Mouse (Mus musculus) heart, embryonic 16.5 days (tissue): ENCODE measurements at regions not wholly inside any gene's neighbourhood (a gene's known extent, or its start where the extent isn't known, plus 50 kb on each side); places are given as distances from the start of the nearest gene placed in this dataset.
A peak's percentile ranks its signal among the peaks of the same experiment; 100 is the strongest.

Experiments
- ATAC-seq: fragments of 200-750 bp; cut with Nextera tagmentation; replicated peaks from 2 replicates; pipeline ENCODE4 v1.8.0; 2017; ENCODE audit warnings: moderate number of reproducible peaks; ENCODE audit not compliant: insufficient read depth, low FRiP score; ENCODE audit errors: extremely low read depth
- H3K27ac ChIP-seq: fragments of 300-500 bp; sonication (generic); 2 replicates; pipeline ENCODE4 v1.5.1; 2014; ENCODE audit warnings: mild to moderate bottlenecking, low read length, control low read depth, moderate library complexity
- H3K27me3 ChIP-seq: fragments of 300-500 bp; sonication (generic); 2 replicates; pipeline ENCODE4 v1.6.1; 2014; ENCODE audit warnings: low read length, mixed read lengths; ENCODE audit not compliant: control insufficient read depth, insufficient read depth
- H3K36me3 ChIP-seq: fragments of 300-500 bp; sonication (generic); 2 replicates; pipeline ENCODE4 v1.6.1; 2014; ENCODE audit not compliant: control insufficient read depth, insufficient read depth
- H3K4me1 ChIP-seq: fragments of 300-500 bp; sonication (generic); 2 replicates; pipeline ENCODE4 v1.6.1; 2014; ENCODE audit warnings: low read length, mixed read lengths; ENCODE audit not compliant: control insufficient read depth, insufficient read depth
- H3K4me2 ChIP-seq: fragments of 300-500 bp; sonication (generic); 2 replicates; pipeline ENCODE4 v1.6.1; 2014; ENCODE audit warnings: low read depth, mild to moderate bottlenecking, control low read depth, low read length
- H3K4me3 ChIP-seq: fragments of 300-500 bp; sonication (generic); 2 replicates; pipeline ENCODE4 v1.5.1; 2014; ENCODE audit warnings: mild to moderate bottlenecking, control low read depth, low read length
- H3K9ac ChIP-seq: fragments of 300-500 bp; sonication (generic); 2 replicates; pipeline ENCODE4 v1.6.1; 2014; ENCODE audit warnings: low read length, control low read depth
- H3K9me3 ChIP-seq: fragments of 300-500 bp; sonication (generic); replicated peaks from 2 replicates; pipeline ENCODE4 v1.6.1; 2016; ENCODE audit warnings: low read length; ENCODE audit not compliant: control insufficient read depth
- WGBS: fragments of 180-500 bp; shearing (Covaris S2); extraction: QIAGEN DNeasy Blood & Tissue Kit; methylation state at CpG from one replicate; pipeline ENCODE4 v1.1.7; 2014; 5-methylcytosine and 5-hydroxymethylcytosine counted together

DNA sequence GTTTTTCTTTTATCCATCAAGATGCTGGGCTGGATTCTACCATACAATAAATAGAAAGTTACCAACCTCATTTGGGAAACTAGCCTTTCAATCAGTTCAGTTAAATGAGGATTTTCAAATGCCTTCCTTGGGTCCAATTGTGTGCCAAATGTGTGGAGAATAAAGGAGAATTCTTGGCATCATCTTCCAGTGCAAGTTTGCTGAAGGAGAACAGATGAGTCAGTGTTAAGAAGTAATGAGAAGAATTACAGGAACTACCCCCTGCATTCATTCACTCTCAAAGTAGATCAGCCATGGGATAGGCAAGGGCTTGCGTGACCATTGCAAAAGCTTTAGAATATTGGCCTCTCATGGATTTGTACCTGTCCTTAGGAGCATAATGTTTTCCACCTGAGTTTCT, 193.4 kb upstream of the Man1a start:
- no peak for ATAC-seq
- Histone ChIP-seq H3K27ac (no peak overlapping the region), H3K4me2 (no peak overlapping the region), H3K36me3 (no peaks in the 10 kb centered on the region), H3K9ac (no peak overlapping the region), H3K4me3 (no peak overlapping the region), H3K9me3 (no peaks in the 10 kb centered on the region), H3K27me3 (no peaks in the 10 kb centered on the region), H3K4me1 (no peaks in the 10 kb centered on the region)
- 97% methylated on average over 1 of the region's 1 CpGs for WGBS

DNA sequence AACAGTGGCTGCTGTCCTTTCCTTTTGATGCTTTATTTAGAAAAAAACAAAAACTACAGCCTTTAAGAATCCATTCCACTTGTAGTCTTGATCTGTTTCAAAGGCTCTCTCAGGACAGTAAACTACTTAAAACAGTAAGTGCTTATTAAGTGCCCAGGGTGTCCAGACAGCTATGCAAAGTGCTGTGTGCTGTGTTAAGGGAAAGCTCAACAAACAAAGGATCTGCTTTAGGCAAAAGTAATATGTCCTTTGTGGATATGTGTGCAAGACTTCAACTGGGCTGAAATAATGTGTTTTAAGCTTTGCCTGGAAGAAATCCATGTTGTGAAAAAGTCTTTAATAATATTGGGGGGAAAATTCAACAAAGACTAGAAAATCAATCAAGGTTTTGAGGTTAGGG, 192.9 kb upstream of the Man1a start:
- no peaks in the 10 kb centered on the region for H3K4me1 ChIP-seq
- no peaks in the 10 kb centered on the region for H3K27me3 ChIP-seq
- no peak overlapping the region for H3K4me3 ChIP-seq
- no peak overlapping the region for H3K4me2 ChIP-seq
- no peak overlapping the region for H3K27ac ChIP-seq
- no peak overlapping the region for H3K9ac ChIP-seq
- ATAC-seq = no peak
- no peaks in the 10 kb centered on the region for H3K36me3 ChIP-seq
- H3K9me3 ChIP-seq = no peaks in the 10 kb centered on the region

DNA sequence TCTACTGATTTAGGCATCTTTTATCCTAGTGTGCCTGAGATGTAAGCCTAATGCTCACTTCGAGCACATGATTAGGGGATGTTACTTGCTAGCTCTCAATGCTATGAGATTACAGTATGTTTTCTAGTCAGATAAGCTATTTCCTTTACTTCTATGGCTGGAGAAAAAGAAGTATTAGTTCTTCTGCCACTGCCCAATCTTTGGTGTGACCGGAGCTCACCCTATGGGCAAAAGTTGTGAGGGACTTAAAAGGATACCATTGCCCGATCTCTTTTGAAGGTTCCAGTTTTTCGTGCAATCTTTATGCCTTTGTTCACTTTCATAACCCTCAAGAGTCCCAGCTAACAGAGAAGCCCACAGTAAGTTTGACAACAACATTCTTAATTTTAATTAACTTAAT, 190.2 kb upstream of the Man1a start:
- no peak overlapping the region for H3K4me3 ChIP-seq
- H3K4me1 ChIP-seq = no peaks in the 10 kb centered on the region
- no peak overlapping the region for H3K4me2 ChIP-seq
- WGBS = 77% methylated on average over 4 of the region's 4 CpGs
- no peaks in the 10 kb centered on the region for H3K36me3 ChIP-seq
- no peaks in the 10 kb centered on the region for H3K27me3 ChIP-seq
- H3K27ac ChIP-seq = no peak overlapping the region
- no peaks in the 10 kb centered on the region for H3K9me3 ChIP-seq
- H3K9ac ChIP-seq = no peak overlapping the region
- ATAC-seq = no peak

DNA sequence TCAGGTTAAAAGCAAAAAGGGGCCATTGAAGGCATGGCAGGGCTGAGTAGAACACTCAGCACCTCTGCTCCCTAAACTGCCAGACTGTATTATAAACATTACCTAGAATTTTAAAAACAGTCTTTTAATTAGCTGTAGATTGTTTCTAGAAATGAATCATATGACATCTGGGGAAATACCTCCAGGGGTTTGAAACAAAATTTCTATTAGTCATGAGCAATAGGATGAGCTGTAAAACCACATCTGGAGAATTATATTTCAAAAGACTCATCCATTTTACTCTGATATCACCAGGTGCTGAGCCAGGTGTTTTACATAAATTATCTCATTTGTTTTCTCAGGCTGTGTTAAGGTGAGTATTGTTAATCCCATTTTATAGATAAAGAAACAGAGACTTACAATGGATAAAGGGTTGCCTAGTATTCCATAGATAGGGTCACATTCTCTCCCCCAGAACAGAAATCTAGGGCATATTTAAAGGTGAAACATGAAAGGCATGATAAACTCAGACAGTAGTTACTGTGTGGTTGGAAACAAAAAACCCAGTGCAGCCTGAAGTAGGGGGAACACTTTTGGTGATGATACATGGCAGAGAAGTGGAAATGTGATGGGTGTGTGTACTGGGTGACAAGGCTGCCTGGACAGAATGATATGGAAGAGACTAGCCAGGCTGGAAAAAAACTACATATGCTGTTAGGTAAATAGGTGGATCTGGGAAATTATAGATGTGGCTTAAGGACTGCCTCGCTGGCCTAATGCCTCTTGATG, 178.6 kb upstream of the Man1a start:
- Histone ChIP-seq H3K4me1 (no peaks in the 10 kb centered on the region), H3K4me3 (no peak overlapping the region), H3K9ac (no peak overlapping the region), H3K9me3 (no peaks in the 10 kb centered on the region), H3K4me2 (no peak overlapping the region), H3K27me3 (no peaks in the 10 kb centered on the region), H3K27ac (no peak overlapping the region), H3K36me3 (no peaks in the 10 kb centered on the region)
- ATAC-seq = no peak
- WGBS = 54% methylated on average over 1 of the region's 1 CpGs

DNA sequence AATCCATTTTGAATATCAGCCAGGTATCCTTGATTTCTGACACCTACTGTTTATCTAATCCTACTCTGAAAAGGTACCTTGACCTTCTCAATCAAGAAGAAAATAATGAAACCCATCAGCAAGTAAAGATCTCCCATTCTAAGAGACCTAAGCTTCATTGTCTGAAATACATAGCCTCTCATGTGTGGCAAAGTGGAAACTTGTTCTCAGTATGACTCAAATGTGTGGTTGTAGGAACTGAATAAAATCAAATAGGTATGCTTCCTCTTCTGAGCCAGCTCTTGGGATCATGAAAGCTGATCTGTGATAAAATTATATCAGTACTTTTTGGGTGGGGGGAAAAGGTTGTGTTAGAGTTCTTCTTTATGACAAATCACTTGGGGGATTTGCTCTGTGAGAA, 168.6 kb upstream of the Man1a start:
- no peaks in the 10 kb centered on the region for H3K27me3 ChIP-seq
- no peaks in the 10 kb centered on the region for H3K36me3 ChIP-seq
- H3K27ac ChIP-seq = no peak overlapping the region

DNA sequence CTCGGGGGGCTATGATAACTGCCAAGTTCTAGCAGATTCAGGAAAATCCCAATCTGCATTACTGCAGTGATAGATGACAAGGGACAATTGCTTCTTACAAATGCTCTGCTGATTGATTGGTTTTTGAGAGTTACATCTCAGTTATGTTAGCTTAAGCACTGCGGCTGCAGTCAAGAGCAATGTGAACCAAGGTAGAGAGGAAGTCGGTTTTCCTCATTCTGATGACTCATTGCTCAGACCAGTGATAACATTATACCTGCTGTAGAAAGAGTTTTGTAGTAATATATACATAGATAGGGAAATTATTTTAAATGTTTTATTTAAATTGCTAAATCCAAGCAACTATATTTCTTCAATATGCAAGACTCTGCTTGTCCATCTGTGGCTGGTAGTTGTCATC, 126.0 kb upstream of the Man1a start:
- H3K4me2 ChIP-seq = no peak overlapping the region
- no peak overlapping the region for H3K4me3 ChIP-seq
- no peaks in the 10 kb centered on the region for H3K27me3 ChIP-seq
- H3K4me1 ChIP-seq = no peaks in the 10 kb centered on the region
- H3K9ac ChIP-seq = no peak overlapping the region
- 57% methylated on average over 3 of the region's 3 CpGs for WGBS
- H3K36me3 ChIP-seq = no peaks in the 10 kb centered on the region
- ATAC-seq = no peak
- H3K9me3 ChIP-seq = no peaks in the 10 kb centered on the region
- H3K27ac ChIP-seq = no peak overlapping the region

More for the DNA sequence above, 168.6 kb upstream of the Man1a start:
- H3K4me1 ChIP-seq = no peaks in the 10 kb centered on the region
- no peak for ATAC-seq
- H3K9ac ChIP-seq = no peak overlapping the region
- H3K4me3 ChIP-seq = no peak overlapping the region
- H3K4me2 ChIP-seq = no peak overlapping the region
- H3K9me3 ChIP-seq = no peaks in the 10 kb centered on the region

DNA sequence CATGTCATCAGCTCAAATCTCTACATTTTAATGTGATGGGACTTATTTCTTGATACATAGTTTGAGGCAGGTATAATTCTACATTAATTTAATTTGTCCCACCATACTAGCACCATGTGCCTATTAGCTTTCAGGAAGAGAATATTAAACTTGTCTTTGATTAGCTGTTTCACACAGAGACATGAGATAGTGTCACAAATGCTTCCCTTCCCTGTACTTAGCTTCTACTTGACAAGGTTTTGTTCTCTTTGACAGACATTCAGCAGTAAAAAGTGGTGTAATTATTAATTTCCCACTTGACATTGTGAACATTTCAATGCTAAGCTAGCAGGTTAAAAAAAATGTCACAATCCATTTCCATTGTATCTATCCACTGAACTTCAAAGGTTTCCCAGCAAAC, 125.3 kb upstream of the Man1a start:
- H3K27me3 ChIP-seq = no peaks in the 10 kb centered on the region
- no peaks in the 10 kb centered on the region for H3K36me3 ChIP-seq
- ATAC-seq = no peak
- no peak overlapping the region for H3K27ac ChIP-seq
- no peak overlapping the region for H3K9ac ChIP-seq
- H3K4me1 ChIP-seq = no peaks in the 10 kb centered on the region
- H3K9me3 ChIP-seq = no peaks in the 10 kb centered on the region
- H3K4me2 ChIP-seq = no peak overlapping the region
- no peak overlapping the region for H3K4me3 ChIP-seq

DNA sequence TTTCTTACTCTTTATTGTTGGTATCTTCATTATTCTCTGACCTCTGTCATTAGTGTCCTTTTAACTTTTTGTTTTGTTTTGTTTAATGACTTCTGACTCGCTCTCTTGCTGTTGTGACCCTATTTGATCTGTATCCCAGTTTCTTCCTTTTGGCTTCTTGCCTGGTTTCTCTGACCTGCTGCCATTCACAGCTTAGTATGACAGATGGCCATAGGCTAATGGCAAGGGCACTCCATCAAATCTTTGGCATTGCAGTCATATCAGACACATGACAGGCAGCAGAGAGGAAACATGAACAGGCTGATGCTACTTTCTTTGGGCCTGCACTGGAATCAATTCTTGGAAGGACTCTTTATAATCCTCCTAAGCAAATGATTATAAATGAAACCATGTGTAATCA, 106.3 kb upstream of the Man1a start:
- Histone ChIP-seq H3K36me3 (no peaks in the 10 kb centered on the region), H3K9ac (no peak overlapping the region), H3K27me3 (no peaks in the 10 kb centered on the region), H3K4me3 (no peak overlapping the region), H3K27ac (no peak overlapping the region), H3K4me1 (no peaks in the 10 kb centered on the region), H3K9me3 (no peaks in the 10 kb centered on the region), H3K4me2 (no peak overlapping the region)
- 66% methylated on average over 1 of the region's 1 CpGs for WGBS
- ATAC-seq = no peak

DNA sequence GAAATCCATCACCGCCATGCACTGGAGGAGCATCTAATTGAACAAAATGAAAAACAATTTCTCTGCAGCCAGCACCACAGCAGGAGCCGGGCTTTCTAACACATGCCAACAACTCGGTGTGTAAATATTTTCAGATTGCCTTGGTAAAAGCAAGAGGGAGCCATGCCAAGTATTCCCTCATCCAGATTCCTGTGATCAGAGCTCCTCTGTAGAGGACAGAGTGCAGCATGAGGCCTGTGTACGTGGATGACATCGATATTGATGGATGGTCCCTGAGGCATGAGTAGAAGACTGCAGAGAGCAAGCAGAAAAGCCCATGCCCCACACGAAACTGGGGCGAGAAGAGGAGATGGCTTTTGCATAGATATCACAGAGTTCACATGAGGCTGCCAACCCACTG, 92.9 kb upstream of the Man1a start:
- H3K4me3 ChIP-seq = no peak overlapping the region
- peak; percentile 52; the same call in 1 of the 2 replicates for ATAC-seq
- no peak overlapping the region for H3K4me2 ChIP-seq
- WGBS = 36% methylated on average over 7 of the region's 7 CpGs
- no peak overlapping the region for H3K9ac ChIP-seq
- no peaks in the 10 kb centered on the region for H3K9me3 ChIP-seq
- H3K4me1 ChIP-seq = peaks cover 5% of the 10 kb centered on the region; the same call in 1 of the 2 replicates
- H3K36me3 ChIP-seq = no peaks in the 10 kb centered on the region
- H3K27ac ChIP-seq = no peak overlapping the region
- H3K27me3 ChIP-seq = no peaks in the 10 kb centered on the region
